28 mouse cellular contexts compared by ENCODE assay signal in the genomic region with DNA sequence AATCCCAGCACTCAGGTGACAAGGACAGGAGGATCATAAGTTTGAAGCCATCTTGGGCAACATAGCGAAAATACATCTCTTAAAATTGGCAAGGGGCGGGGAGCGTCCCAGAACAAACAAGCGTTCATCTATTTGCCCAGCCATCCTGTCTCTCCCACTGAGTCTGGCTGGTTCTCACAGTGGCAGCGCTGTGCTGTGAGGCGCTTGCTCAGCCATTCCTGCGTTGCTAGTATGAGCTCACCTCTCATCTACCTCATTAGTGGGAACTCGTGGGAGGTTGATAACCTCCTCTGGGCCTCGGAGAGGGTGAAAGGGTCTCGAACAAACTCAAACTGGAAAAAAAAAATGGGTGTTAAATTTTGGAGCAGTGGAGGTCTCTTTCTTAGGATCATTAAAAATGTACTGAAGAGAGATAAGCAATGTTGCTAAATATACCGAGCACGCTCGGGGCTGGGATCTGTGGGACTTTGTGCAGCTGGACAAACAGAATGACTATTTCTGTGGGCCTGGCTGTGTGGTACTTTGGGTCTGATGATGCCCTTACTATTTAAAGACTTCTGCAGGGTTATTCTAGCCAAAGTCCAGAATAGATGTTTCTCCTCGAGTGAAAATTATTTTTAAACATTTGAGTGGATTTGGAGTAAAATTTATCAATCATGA. TPM values are rescaled to one million over a fixed set of nuclear protein-coding genes. Genes with fewer than 3 reads are reported as not detected.
A peak's percentile ranks its signal among the peaks of the same experiment; 100 is the strongest.
DNase-seq lines count a peak whose midpoint lies in the region; ATAC-seq and TF ChIP-seq lines count a peak whose summit lies in the region.
"Had no signal": no experiment of that assay in that cellular context is flagged by ENCODE, and none has a peak within 500 bp of the region (broad histone marks: within the 10 kb centered on the region; RNA-seq: fewer than 3 reads in every experiment).

No protein-coding gene starts in this region.

- 35% methylated on average over 14 of the region's 14 CpGs for WGBS in heart, embryonic 13.5 days
- WGBS in intestine, embryonic 15.5 days = 50% methylated on average over 14 of the region's 14 CpGs
- 79% methylated on average over 14 of the region's 14 CpGs for WGBS in hindbrain, embryonic 12.5 days

- TF ChIP-seq POLR2A in brain, embryonic 14.5 days (IDR thresholded peaks at IDR 0.05; ENCODE audit: borderline replicate concordance, extremely low read depth, insufficient read depth, insufficient read length, poor library complexity, severe bottlenecking) = no peak

- 0 out of 2 replicates have a peak overlapping the region, but pooled peaks have one; percentile 17 for H3K27ac ChIP-seq in heart, embryonic 13.5 days (replicated peaks)
- no peak overlapping the region for H3K27ac ChIP-seq in intestine, embryonic 15.5 days
- H3K27ac ChIP-seq in hindbrain, embryonic 12.5 days = no peak overlapping the region
- H3K27ac ChIP-seq: hindbrain, embryonic 15.5 days; liver, embryonic 14.5 days; neural tube, embryonic 15.5 days had no signal

- no peaks in the 10 kb centered on the region for H3K27me3 ChIP-seq in heart, embryonic 13.5 days (replicated peaks)
- H3K27me3 ChIP-seq in intestine, embryonic 15.5 days (replicated peaks) = no peaks in the 10 kb centered on the region
- no peaks in the 10 kb centered on the region for H3K27me3 ChIP-seq in hindbrain, embryonic 12.5 days
- H3K27me3 ChIP-seq: forebrain, embryonic 13.5 days; hindbrain, embryonic 15.5 days; neural tube, embryonic 15.5 days had no signal

- H3K4me1 ChIP-seq in heart, embryonic 13.5 days = peaks cover 33% of the 10 kb centered on the region
- peaks cover 8% of the 10 kb centered on the region for H3K4me1 ChIP-seq in intestine, embryonic 15.5 days (replicated peaks)
- H3K4me1 ChIP-seq in hindbrain, embryonic 12.5 days = peaks cover 4% of the 10 kb centered on the region; the same call in 1 of the 2 replicates
- H3K4me1 ChIP-seq: forebrain, embryonic 13.5 days; hindbrain, embryonic 15.5 days; neural tube, embryonic 15.5 days had no signal

- H3K4me2 ChIP-seq in heart, embryonic 13.5 days = peak overlapping the region; percentile 48
- H3K4me2 ChIP-seq in intestine, embryonic 15.5 days (replicated peaks) = no peak overlapping the region
- H3K4me2 ChIP-seq in hindbrain, embryonic 12.5 days (replicated peaks) = no peak overlapping the region
- H3K4me2 ChIP-seq: forebrain, embryonic 13.5 days; hindbrain, embryonic 15.5 days; neural tube, embryonic 15.5 days had no signal

- H3K9me3 ChIP-seq in heart, embryonic 13.5 days = no peaks in the 10 kb centered on the region
- H3K9me3 ChIP-seq in intestine, embryonic 15.5 days = no peaks in the 10 kb centered on the region
- no peaks in the 10 kb centered on the region for H3K9me3 ChIP-seq in hindbrain, embryonic 12.5 days (replicated peaks)
- H3K9me3 ChIP-seq: forebrain, embryonic 13.5 days; G1E; hindbrain, embryonic 15.5 days; neural tube, embryonic 15.5 days had no signal

- no peak for ATAC-seq in heart, embryonic 13.5 days (ENCODE audit: extremely low read depth, insufficient number of reproducible peaks, low FRiP score, low TSS enrichment)
- peak; percentile 68 for ATAC-seq in intestine, embryonic 15.5 days
- ATAC-seq in hindbrain, embryonic 12.5 days (ENCODE audit: low FRiP score) = no peak
- ATAC-seq: inflammation-experienced regulatory T-cells, adult 6 months had no signal

- TF ChIP-seq CTCF in brain, embryonic 14.5 days (IDR thresholded peaks at IDR 0.05; ENCODE audit: borderline replicate concordance, extremely low read depth, insufficient read depth, insufficient read length) = no peak

- H3K9ac ChIP-seq in heart, embryonic 13.5 days = no peak overlapping the region
- no peak overlapping the region for H3K9ac ChIP-seq in intestine, embryonic 15.5 days
- no peak overlapping the region for H3K9ac ChIP-seq in hindbrain, embryonic 12.5 days
- H3K9ac ChIP-seq: forebrain, embryonic 13.5 days; hindbrain, embryonic 15.5 days; liver, embryonic 14.5 days; neural tube, embryonic 15.5 days had no signal

- no peak overlapping the region for H3K4me3 ChIP-seq in heart, embryonic 13.5 days
- H3K4me3 ChIP-seq in intestine, embryonic 15.5 days (replicated peaks) = no peak overlapping the region
- no peak overlapping the region for H3K4me3 ChIP-seq in hindbrain, embryonic 12.5 days
- H3K4me3 ChIP-seq: forebrain, embryonic 13.5 days; hindbrain, embryonic 15.5 days; neural tube, embryonic 15.5 days had no signal

- intact Hi-C loops in heart, postnatal 10 days (cut with DNase I) = no loop called here

- peak; percentile 88 for DNase-seq in heart, adult 11 months
- DNase-seq in heart, postnatal 10 days = no peak
- DNase-seq in heart, adult 9 months (ENCODE audit: low spot score in 2 of 2) = no peak
- DNase-seq in brain, embryonic 14.5 days (ENCODE audit: low read depth) = peak; percentile 18
- DNase-seq in thymus, postnatal 0 days (ENCODE audit: low spot score) = no peak
- DNase-seq: adrenal gland, postnatal 10 days; cerebellum, adult 11 months; cerebellum, adult 9-10 months; cerebellum, postnatal 36 days; gastrocnemius, postnatal 25 days; kidney, adult 9 months; kidney, postnatal 10 days; layer of hippocampus, postnatal 36 days; left cerebral cortex, postnatal 4 days; lung, adult 2 months; lung, postnatal 10 days; midbrain, embryonic 14.5 days; right cerebral cortex, postnatal 25 days; thymus, adult 2 months had no signal

- no peaks in the 10 kb centered on the region for H3K36me3 ChIP-seq in heart, embryonic 13.5 days
- H3K36me3 ChIP-seq in intestine, embryonic 15.5 days = no peaks in the 10 kb centered on the region
- H3K36me3 ChIP-seq in hindbrain, embryonic 12.5 days = no peaks in the 10 kb centered on the region
- H3K36me3 ChIP-seq: G1E; hindbrain, embryonic 15.5 days; neural tube, embryonic 15.5 days had no signal

RNA-seq across cellular contexts. Expression of a gene that starts 54.5 kb away (rescaled TPM):
- total RNA-seq in heart, postnatal 10 days (2021) = 10 to 100 TPM; 27.9 to 29.5 TPM
- polyA plus RNA-seq in heart, embryonic 13.5 days (2015; fragmentation: Nextera tagmentation; extraction: Ambion mirVana) = 9.2 and 9.5 TPM in 2 replicates
- 21.0 and 31.1 TPM in 2 replicates for polyA plus RNA-seq in brain, embryonic 14.5 days (2012; rRNA removed)
- polyA plus RNA-seq in intestine, embryonic 15.5 days (2015; fragmentation: Nextera tagmentation; extraction: Ambion mirVana) = 17.4 and 19.7 TPM in 2 replicates
- polyA plus RNA-seq in thymus, postnatal 0 days (2015; fragmentation: Nextera tagmentation; extraction: Ambion mirVana) = 24.1 and 26.0 TPM in 2 replicates
- 26.2 and 26.3 TPM in 2 replicates for polyA plus RNA-seq in hindbrain, embryonic 12.5 days (2016; fragmentation: Nextera tagmentation; extraction: Ambion mirVana)

Comparison
In these comparisons a context has a peak if more than half of its experiments do, and no peak if none do; other contexts are left out.
1. DNase-seq: peak in heart, adult 11 months (single experiment) and brain, embryonic 14.5 days (single experiment); none in heart, postnatal 10 days (0 of 2), heart, adult 9 months (0 of 2) and thymus, postnatal 0 days (single experiment).